Mouse (Mus musculus): ENCODE measurements around the gene Cldn34b3. TPM values are rescaled to one million over a fixed set of nuclear protein-coding genes. Genes with fewer than 3 reads are reported as not detected.
"Not testable (repeated sequence)": the region's sequence is repeated elsewhere in the genome, so short reads cannot be mapped to it uniquely, and the experiment has no call there.

Cldn34b3 gene
- not detected in 2 replicates for polyA plus RNA-seq (2015; fragmentation: Nextera tagmentation; extraction: Ambion mirVana)

- 68% methylated on average over 1 of the region's 1 CpGs for WGBS
- H3K4me2 ChIP-seq, result not testable (repeated sequence)
These were observed at the start of gene Cldn34b3 for GRCm38 (mm10) chrX:76264004-76264403. Gene Cldn34b3 (plus strand): TSS chrX:76264304.

More at GRCm38 (mm10) chrX:76264004-76264403, at the start of gene Cldn34b3:
- not testable (repeated sequence) for H3K4me1 ChIP-seq; ATAC-seq (ENCODE audit: extremely low read depth, insufficient number of reproducible peaks, low FRiP score, low TSS enrichment); H3K27me3 ChIP-seq (replicated peaks); H3K36me3 ChIP-seq; H3K27ac ChIP-seq (replicated peaks); H3K9me3 ChIP-seq; H3K4me3 ChIP-seq; H3K9ac ChIP-seq

Other genes with a start within 250 kb of the Cldn34b3 start
- gene Cldn34b4, start 129.0 kb downstream of the Cldn34b3 start, polyA plus RNA-seq (2015; fragmentation: Nextera tagmentation; extraction: Ambion mirVana), result not detected in 2 replicates